Mouse (Mus musculus): ENCODE data around the gene Krt19. TPM values are rescaled to one million over a fixed set of nuclear protein-coding genes. Genes with fewer than 3 reads are reported as not detected.
A peak's percentile ranks its signal among the peaks of the same experiment; 100 is the strongest.

The Krt19 gene
- total and polyA plus RNA-seq, 3 experiments = 2.6 to 8.6 (median 6.1) TPM

GRCm38 (mm10) chr11:100137693-100138092 lies 10.8 kb downstream of the Krt19 start:
- no peak for DNase-seq

- DNase-seq = no peak
Measured at GRCm38 (mm10) chr11:100136559-100136958, 11.9 kb downstream of the Krt19 start.

GRCm38 (mm10) chr11:100135731-100136130 lies 12.7 kb downstream of the Krt19 start, which contains the start of gene Krt15:
TSS of gene Krt15 (minus strand) at chr11:100135928.
- DNase-seq = no peak

GRCm38 (mm10) chr11:100124901-100125300 lies 23.6 kb downstream of the Krt19 start:
- DNase-seq = no peak

- no peak for DNase-seq
Measured at GRCm38 (mm10) chr11:100121466-100121865, 27.0 kb downstream of the Krt19 start, which contains the start of gene Krt13. TSS of gene Krt13 (minus strand) at chr11:100121566.

- no peak for DNase-seq
Measured at GRCm38 (mm10) chr11:100120331-100120730, 28.1 kb downstream of the Krt19 start.

DNA sequence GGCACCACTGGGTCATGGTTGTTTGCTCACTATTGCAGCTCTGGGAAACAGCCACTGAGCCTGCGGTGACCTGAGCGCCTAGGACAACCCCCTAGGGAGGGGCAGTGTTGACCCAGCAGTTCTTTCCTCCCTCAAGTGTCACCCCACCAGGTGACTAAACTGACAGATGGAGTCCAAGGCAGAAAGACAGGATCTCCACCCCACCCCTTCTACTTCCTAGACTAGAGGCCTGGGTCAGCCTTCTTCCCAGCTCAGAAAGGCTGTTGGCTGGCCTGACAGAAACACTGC lies 34.8 kb downstream of the Krt19 start:
- DNase-seq = peak; percentile 71

- no peak for DNase-seq
Measured at GRCm38 (mm10) chr11:100112935-100113741, 35.3 kb downstream of the Krt19 start.

DNA sequence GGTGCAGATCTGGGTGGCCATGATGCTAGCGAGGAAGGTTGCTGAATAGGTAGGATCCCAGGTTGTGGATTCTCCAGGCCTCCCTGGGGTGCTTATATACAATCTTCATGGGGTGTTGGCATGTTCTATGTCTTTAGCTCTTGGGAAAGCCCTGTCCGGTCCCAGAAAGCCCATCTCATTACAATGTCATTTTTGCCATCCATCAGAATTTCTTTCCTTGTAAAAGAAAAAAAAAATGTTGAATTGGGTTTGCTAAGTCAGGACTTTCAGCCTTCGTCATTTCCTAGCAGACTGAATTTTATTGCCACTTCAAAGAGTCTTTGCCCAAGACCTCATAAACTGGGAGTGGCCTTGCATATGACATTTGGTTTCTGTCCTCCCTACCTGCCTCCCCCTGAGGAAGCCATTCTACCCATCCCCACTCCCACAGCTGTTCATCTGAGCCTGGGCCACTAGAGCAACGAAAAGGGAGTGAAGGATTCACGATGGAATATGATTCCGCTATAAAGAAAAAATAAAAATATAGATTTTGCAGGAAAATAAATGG lies 42.8 kb downstream of the Krt19 start, which contains the start of gene Krt36:
Gene Krt36 (minus strand): TSS at position 51 of the 547 bp plus-strand sequence.
- no peak for DNase-seq

DNA sequence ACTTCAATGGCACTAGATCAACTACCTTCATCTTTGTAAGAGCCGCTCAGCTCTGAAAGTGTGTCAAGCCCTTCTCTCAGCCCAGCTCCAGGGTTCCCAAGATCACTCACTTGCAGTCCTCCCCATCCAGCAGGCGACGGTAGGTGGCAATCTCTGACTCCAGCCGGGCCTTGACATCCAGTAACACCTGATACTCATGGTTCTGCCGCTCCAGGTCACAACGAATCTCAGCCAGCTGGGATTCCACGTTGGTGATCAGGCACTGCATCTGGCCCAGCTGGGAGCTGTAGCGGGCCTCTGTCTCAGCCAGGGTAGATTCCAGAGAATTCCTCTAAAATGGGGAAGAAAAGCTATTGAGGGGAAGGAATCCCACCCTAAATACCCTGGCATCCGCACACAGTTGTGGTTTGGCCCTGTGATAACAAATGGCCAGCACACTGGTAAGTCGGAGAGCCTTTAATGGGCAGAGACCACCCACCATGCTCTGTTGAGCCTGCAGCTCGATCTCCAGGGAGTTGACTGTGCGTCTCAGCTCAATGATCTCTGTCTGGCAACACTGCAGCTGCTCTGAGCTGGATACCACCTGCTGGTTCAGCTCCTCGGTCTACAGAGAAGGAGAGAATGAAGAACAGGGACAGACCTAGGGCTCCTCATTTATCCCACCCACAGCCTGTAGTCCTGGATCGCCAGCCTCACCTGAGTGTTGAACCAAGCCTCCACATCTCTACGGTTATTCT lies 45.6 kb downstream of the Krt19 start:
- no peak for DNase-seq

GRCm38 (mm10) chr11:100100391-100100790 lies 48.1 kb downstream of the Krt19 start:
- no peak for DNase-seq

DNA sequence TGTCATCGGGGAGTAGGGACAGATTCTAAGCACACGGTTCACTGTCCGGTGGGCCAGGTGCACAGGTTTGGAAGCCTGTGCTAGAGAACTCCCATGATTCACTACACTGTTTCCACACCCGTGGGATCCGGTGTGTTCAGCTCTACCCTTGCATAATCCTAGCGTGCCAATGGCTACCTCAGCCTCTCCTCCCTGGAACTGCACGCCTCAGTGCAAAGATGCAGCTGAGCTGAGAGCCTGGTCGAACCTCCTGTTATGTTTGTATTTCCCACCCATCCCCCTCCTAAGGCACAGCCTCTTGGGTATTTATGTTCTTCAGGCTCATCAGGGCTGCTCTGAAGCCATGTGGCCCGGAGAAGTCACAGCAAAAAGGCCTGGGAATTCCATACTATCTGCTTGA lies 50.6 kb downstream of the Krt19 start:
- no peak for DNase-seq

- DNase-seq = no peak
Measured at GRCm38 (mm10) chr11:100096141-100096540, 52.3 kb downstream of the Krt19 start, which contains the start of gene Krt35. TSS of gene Krt35 (minus strand) at chr11:100096241.

Other genes with a start within 250 kb of the Krt19 start
- not detected for gene Krtap31-1, start 240.7 kb downstream of the Krt19 start, total RNA-seq (2021)
- gene Krtap31-1, start 240.7 kb downstream of the Krt19 start, polyA plus RNA-seq (2012; rRNA removed) = not detected in 2 replicates
- not detected for gene Gm11565, start 233.9 kb downstream of the Krt19 start, total RNA-seq (2021)
- not detected in 2 replicates for gene Gm11565, start 233.9 kb downstream of the Krt19 start, polyA plus RNA-seq (2012; rRNA removed)
- gene Krtap31-2, start 212.4 kb downstream of the Krt19 start, total RNA-seq (2021) = not detected
- gene Krtap31-2, start 212.4 kb downstream of the Krt19 start, polyA plus RNA-seq (2012; rRNA removed) = not detected in 2 replicates
- not detected for gene Krtap9-5, start 200.2 kb downstream of the Krt19 start, total RNA-seq (2021)
- gene Krtap9-5, start 200.2 kb downstream of the Krt19 start, polyA plus RNA-seq (2012; rRNA removed) = not detected in 2 replicates
- gene Krtap29-1, start 169.6 kb downstream of the Krt19 start, total RNA-seq (2021) = not detected
- gene Krtap29-1, start 169.6 kb downstream of the Krt19 start, polyA plus RNA-seq (2012; rRNA removed) = not detected in 2 replicates
- not detected for gene Krtap16-1, start 162.1 kb downstream of the Krt19 start, total RNA-seq (2021)
- not detected in 2 replicates for gene Krtap16-1, start 162.1 kb downstream of the Krt19 start, polyA plus RNA-seq (2012; rRNA removed)
- not detected for gene Krtap17-1, start 154.7 kb downstream of the Krt19 start, total RNA-seq (2021)
- gene Krtap17-1, start 154.7 kb downstream of the Krt19 start, polyA plus RNA-seq (2012; rRNA removed) = not detected in 2 replicates
- gene Krt33a, start 132.5 kb downstream of the Krt19 start, total RNA-seq (2021) = not detected
- not detected in 2 replicates for gene Krt33a, start 132.5 kb downstream of the Krt19 start, polyA plus RNA-seq (2012; rRNA removed)
- gene Krt33b, start 118.8 kb downstream of the Krt19 start, total RNA-seq (2021) = not detected
- not detected in 2 replicates for gene Krt33b, start 118.8 kb downstream of the Krt19 start, polyA plus RNA-seq (2012; rRNA removed)
- gene Krt34, start 107.1 kb downstream of the Krt19 start, total RNA-seq (2021) = not detected
- not detected in 2 replicates for gene Krt34, start 107.1 kb downstream of the Krt19 start, polyA plus RNA-seq (2012; rRNA removed)
- gene Krt31, start 98.1 kb downstream of the Krt19 start, total RNA-seq (2021) = not detected
- not detected in 2 replicates for gene Krt31, start 98.1 kb downstream of the Krt19 start, polyA plus RNA-seq (2012; rRNA removed)
- gene Krt32, start 60.4 kb downstream of the Krt19 start, total RNA-seq (2021) = not detected
- gene Krt32, start 60.4 kb downstream of the Krt19 start, polyA plus RNA-seq (2012; rRNA removed) = not detected in 2 replicates
- not detected for gene Krt35, start 52.4 kb downstream of the Krt19 start, total RNA-seq (2021)
- not detected in 2 replicates for gene Krt35, start 52.4 kb downstream of the Krt19 start, polyA plus RNA-seq (2012; rRNA removed)
- gene Krt36, start 43.0 kb downstream of the Krt19 start, total RNA-seq (2021) = under 1 TPM; 0.28 to 0.43 TPM
- gene Krt36, start 43.0 kb downstream of the Krt19 start, polyA plus RNA-seq (2012; rRNA removed) = 0.31 and 0.50 TPM in 2 replicates
- not detected for gene Krt13, start 27.1 kb downstream of the Krt19 start, total RNA-seq (2021)
- not detected in 2 replicates for gene Krt13, start 27.1 kb downstream of the Krt19 start, polyA plus RNA-seq (2012; rRNA removed)
- gene Krt15, start 12.7 kb downstream of the Krt19 start, total RNA-seq (2021) = not detected
- not detected in 2 replicates for gene Krt15, start 12.7 kb downstream of the Krt19 start, polyA plus RNA-seq (2012; rRNA removed)
- not detected for gene Krt9, start 44.6 kb upstream of the Krt19 start, total RNA-seq (2021)
- not detected in 2 replicates for gene Krt9, start 44.6 kb upstream of the Krt19 start, polyA plus RNA-seq (2012; rRNA removed)
- gene Krt14, start 58.9 kb upstream of the Krt19 start, total RNA-seq (2021) = under 1 TPM in 1 of 2 experiments, not detected in 1; 0.52 TPM
- 0.12 and 0.13 TPM in 2 replicates for gene Krt14, start 58.9 kb upstream of the Krt19 start, polyA plus RNA-seq (2012; rRNA removed)
- gene Krt16, start 100.2 kb upstream of the Krt19 start, total RNA-seq (2021) = not detected
- gene Krt16, start 100.2 kb upstream of the Krt19 start, polyA plus RNA-seq (2012; rRNA removed) = not detected in 2 replicates
- not detected for gene Krt17, start 112.4 kb upstream of the Krt19 start, total RNA-seq (2021)
- gene Krt17, start 112.4 kb upstream of the Krt19 start, polyA plus RNA-seq (2012; rRNA removed) = not detected in 2 replicates
- gene Krt42, start 121.2 kb upstream of the Krt19 start, total RNA-seq (2021) = not detected
- 0.12 TPM in 1 of 2 replicates, not detected in the other for gene Krt42, start 121.2 kb upstream of the Krt19 start, polyA plus RNA-seq (2012; rRNA removed)
- gene Eif1, start 171.2 kb upstream of the Krt19 start, total RNA-seq (2021) = 1,000 to 10,000 TPM; 1,002 to 1,252 TPM
- gene Eif1, start 171.2 kb upstream of the Krt19 start, polyA plus RNA-seq (2012; rRNA removed) = 121 and 147 TPM in 2 replicates
- gene Gast, start 185.7 kb upstream of the Krt19 start, total RNA-seq (2021) = not detected
- gene Gast, start 185.7 kb upstream of the Krt19 start, polyA plus RNA-seq (2012; rRNA removed) = not detected in 2 replicates
- gene Hap1, start 207.5 kb upstream of the Krt19 start, total RNA-seq (2021) = 10 to 100 TPM; 34.6 to 62.1 TPM
- 28.5 and 32.8 TPM in 2 replicates for gene Hap1, start 207.5 kb upstream of the Krt19 start, polyA plus RNA-seq (2012; rRNA removed)
- gene Jup, start 249.1 kb upstream of the Krt19 start, total RNA-seq (2021) = 10 to 100 TPM; 67.0 to 94.3 TPM
- 275 and 284 TPM in 2 replicates for gene Jup, start 249.1 kb upstream of the Krt19 start, polyA plus RNA-seq (2012; rRNA removed)